Mouse (Mus musculus): ENCODE data around the gene Gm10972.
A peak's percentile ranks its signal among the peaks of the same experiment; 100 is the strongest.
"Not testable (repeated sequence)": the region's sequence is repeated elsewhere in the genome, so short reads cannot be mapped to it uniquely, and the experiment has no call there.

The Gm10972 gene

GRCm38 (mm10) chr3:94659142-94659748 is 16.3 kb downstream of the Gm10972 start:
- peak; percentile 69 to 82 for DNase-seq

- not testable (repeated sequence) for DNase-seq
Measured at GRCm38 (mm10) chr3:94660841-94661240, 17.9 kb downstream of the Gm10972 start.

GRCm38 (mm10) chr3:94665060-94665802 is 22.3 kb downstream of the Gm10972 start:
- DNase-seq = not testable (repeated sequence)

- DNase-seq = not testable (repeated sequence)
Measured at GRCm38 (mm10) chr3:94665896-94666295, 23.0 kb downstream of the Gm10972 start.

- not testable (repeated sequence) for DNase-seq
Measured at GRCm38 (mm10) chr3:94675101-94675500, 32.2 kb downstream of the Gm10972 start.

- DNase-seq = peak; percentile 78 to 84
Measured at GRCm38 (mm10) chr3:94679351-94679841, 36.5 kb downstream of the Gm10972 start.

- not testable (repeated sequence) for DNase-seq
Measured at GRCm38 (mm10) chr3:94680032-94680431, 37.1 kb downstream of the Gm10972 start.

GRCm38 (mm10) chr3:94680783-94681182 is 37.9 kb downstream of the Gm10972 start:
- DNase-seq = no peak

GRCm38 (mm10) chr3:94683646-94684045 is 40.7 kb downstream of the Gm10972 start:
- DNase-seq = no peak

GRCm38 (mm10) chr3:94685989-94686772 is 43.3 kb downstream of the Gm10972 start:
- DNase-seq = not testable (repeated sequence)

GRCm38 (mm10) chr3:94688698-94689097 is 45.8 kb downstream of the Gm10972 start:
- peak; percentile 40 to 43 for DNase-seq

GRCm38 (mm10) chr3:94689195-94689594 is 46.3 kb downstream of the Gm10972 start:
- not testable (repeated sequence) for DNase-seq

- DNase-seq = peak; percentile 44 to 66
Measured at GRCm38 (mm10) chr3:94690162-94690561, 47.2 kb downstream of the Gm10972 start.

- DNase-seq = peak; percentile 59 to 61
Measured at GRCm38 (mm10) chr3:94690616-94691247, 47.8 kb downstream of the Gm10972 start.

GRCm38 (mm10) chr3:94691694-94692093 is 48.8 kb downstream of the Gm10972 start:
- DNase-seq = not testable (repeated sequence)

All from kidney, adult 8-10 months (tissue).